Mouse (Mus musculus) lung, embryonic 15.5 days (tissue): Measurements from ENCODE around the gene Ube2r2. TPM values are rescaled to one million over a fixed set of nuclear protein-coding genes. Genes with fewer than 3 reads are reported as not detected.

ENCODE experiments used
- ATAC-seq: fragments of 200-750 bp; cut with Nextera tagmentation; 2 replicates; pipeline ENCODE4 v1.8.0; 2017; ENCODE audit warnings: moderate number of reproducible peaks, borderline replicate concordance; ENCODE audit not compliant: low FRiP score, low TSS enrichment; ENCODE audit errors: extremely low read depth
- H3K27ac ChIP-seq: fragments of 300-500 bp; sonication (generic); 2 replicates; pipeline ENCODE4 v1.5.1; 2015; ENCODE audit warnings: moderate library complexity, mild to moderate bottlenecking, inconsistent platforms
- H3K27me3 ChIP-seq: fragments of 300-500 bp; sonication (generic); 2 replicates; pipeline ENCODE4 v1.6.1; 2015; ENCODE audit warnings: inconsistent platforms
- H3K36me3 ChIP-seq: fragments of 300-500 bp; sonication (generic); 2 replicates; pipeline ENCODE4 v1.6.1; 2015; ENCODE audit warnings: inconsistent platforms
- H3K4me1 ChIP-seq: fragments of 300-500 bp; sonication (generic); 2 replicates; pipeline ENCODE4 v1.6.1; 2015; ENCODE audit warnings: inconsistent platforms
- H3K4me2 ChIP-seq: fragments of 300-500 bp; sonication (generic); 2 replicates; pipeline ENCODE4 v1.6.1; 2015; ENCODE audit warnings: inconsistent platforms, mild to moderate bottlenecking, moderate library complexity
- H3K4me3 ChIP-seq: fragments of 300-500 bp; sonication (generic); 2 replicates; pipeline ENCODE4 v1.5.1; 2015; ENCODE audit warnings: mild to moderate bottlenecking, inconsistent platforms
- H3K9ac ChIP-seq: fragments of 300-500 bp; sonication (generic); 2 replicates; pipeline ENCODE4 v1.6.1; 2015; ENCODE audit warnings: inconsistent platforms
- H3K9me3 ChIP-seq: fragments of 300-500 bp; sonication (generic); 2 replicates; pipeline ENCODE4 v1.6.1; 2016; ENCODE audit warnings: inconsistent platforms
- WGBS: fragments of 180-500 bp; shearing (Covaris S2); methylation state at CpG from one replicate; pipeline ENCODE4 v1.1.7; 2015; 5-methylcytosine and 5-hydroxymethylcytosine counted together
- polyA plus RNA-seq: library from polyadenylated mRNA; unstranded; fragments of >200 nt; fragmentation: Nextera tagmentation; extraction: Ambion mirVana; gene quantifications from 2 replicates; pipeline ENCODE4 v1.2.1, GENCODE M21; 2015

Ube2r2 gene
- polyA plus RNA-seq, 1 experiment from 2014 or later = 82.0 TPM

GRCm38 (mm10) chr4:41151186-41151585, 15.6 kb downstream of the Ube2r2 start:
- Histone ChIP-seq H3K36me3 (no peaks in the 10 kb centered on the region), H3K4me1 (no peaks in the 10 kb centered on the region), H3K9ac (no peak overlapping the region), H3K27ac (no peak overlapping the region), H3K27me3 (no peaks in the 10 kb centered on the region), H3K4me3 (no peak overlapping the region), H3K4me2 (no peak overlapping the region), H3K9me3 (no peaks in the 10 kb centered on the region)
- no peak for ATAC-seq
- WGBS = 94% methylated on average over 7 of the region's 7 CpGs

- Histone ChIP-seq H3K27ac (no peak overlapping the region), H3K4me2 (no peak overlapping the region), H3K9ac (no peak overlapping the region), H3K27me3 (no peaks in the 10 kb centered on the region), H3K9me3 (no peaks in the 10 kb centered on the region), H3K36me3 (no peaks in the 10 kb centered on the region), H3K4me1 (0 out of 2 replicates have a peak, but pooled peaks cover 4% of the 10 kb centered on the region), H3K4me3 (no peak overlapping the region)
- WGBS = 88% methylated on average over 3 of the region's 3 CpGs
- ATAC-seq = no peak
Observed at GRCm38 (mm10) chr4:41153146-41153545, 17.6 kb downstream of the Ube2r2 start.

- H3K36me3 ChIP-seq = no peaks in the 10 kb centered on the region
- 86% methylated on average over 9 of the region's 9 CpGs for WGBS
Observed at GRCm38 (mm10) chr4:41156961-41157360, 21.4 kb downstream of the Ube2r2 start.

GRCm38 (mm10) chr4:41158251-41158650, 22.7 kb downstream of the Ube2r2 start:
- no peak overlapping the region for H3K27ac ChIP-seq
- H3K36me3 ChIP-seq = no peaks in the 10 kb centered on the region
- H3K27me3 ChIP-seq = no peaks in the 10 kb centered on the region
- no peaks in the 10 kb centered on the region for H3K9me3 ChIP-seq
- H3K9ac ChIP-seq = no peak overlapping the region
- no peak overlapping the region for H3K4me2 ChIP-seq
- no peak for ATAC-seq
- 0 out of 2 replicates have a peak, but pooled peaks cover 6% of the 10 kb centered on the region for H3K4me1 ChIP-seq
- no peak overlapping the region for H3K4me3 ChIP-seq
- WGBS = 93% methylated on average over 1 of the region's 1 CpGs

More at GRCm38 (mm10) chr4:41156961-41157360, 21.4 kb downstream of the Ube2r2 start:
- H3K4me1 ChIP-seq = 0 out of 2 replicates have a peak, but pooled peaks cover 6% of the 10 kb centered on the region
- H3K9me3 ChIP-seq = no peaks in the 10 kb centered on the region
- no peak overlapping the region for H3K9ac ChIP-seq
- H3K4me3 ChIP-seq = no peak overlapping the region
- H3K4me2 ChIP-seq = no peak overlapping the region
- H3K27me3 ChIP-seq = no peaks in the 10 kb centered on the region
- no peak for ATAC-seq
- H3K27ac ChIP-seq = no peak overlapping the region; the same call in 1 of the 2 replicates

- Histone ChIP-seq H3K9ac (no peak overlapping the region), H3K36me3 (no peaks in the 10 kb centered on the region), H3K9me3 (no peaks in the 10 kb centered on the region), H3K4me3 (no peak overlapping the region), H3K27ac (no peak overlapping the region), H3K27me3 (no peaks in the 10 kb centered on the region), H3K4me1 (peaks cover 10% of the 10 kb centered on the region; the same call in 1 of the 2 replicates), H3K4me2 (no peak overlapping the region)
- ATAC-seq = no peak
- 97% methylated on average over 3 of the region's 3 CpGs for WGBS
Observed at GRCm38 (mm10) chr4:41161232-41161631, 25.7 kb downstream of the Ube2r2 start.

GRCm38 (mm10) chr4:41164974-41165373, 29.4 kb downstream of the Ube2r2 start:
- Histone ChIP-seq H3K9me3 (no peaks in the 10 kb centered on the region), H3K4me1 (peaks cover 4% of the 10 kb centered on the region; the same call in 1 of the 2 replicates), H3K4me3 (no peak overlapping the region), H3K36me3 (peaks cover 11% of the 10 kb centered on the region; the same call in 1 of the 2 replicates), H3K9ac (no peak overlapping the region), H3K4me2 (no peak overlapping the region), H3K27me3 (no peaks in the 10 kb centered on the region), H3K27ac (no peak overlapping the region)
- ATAC-seq = no peak
- 30% methylated on average over 2 of the region's 2 CpGs for WGBS

GRCm38 (mm10) chr4:41165693-41166475, 30.3 kb downstream of the Ube2r2 start:
- WGBS = 59% methylated on average over 6 of the region's 6 CpGs
- H3K9me3 ChIP-seq = no peaks in the 10 kb centered on the region
- H3K9ac ChIP-seq = no peak overlapping the region
- H3K4me3 ChIP-seq = no peak overlapping the region
- ATAC-seq = no peak
- peak overlapping the region; percentile 26; the same call in 1 of the 2 replicates for H3K27ac ChIP-seq
- H3K4me1 ChIP-seq = peaks cover 4% of the 10 kb centered on the region; the same call in 1 of the 2 replicates
- H3K36me3 ChIP-seq = peaks cover 11% of the 10 kb centered on the region; the same call in 1 of the 2 replicates
- H3K4me2 ChIP-seq = no peak overlapping the region
- H3K27me3 ChIP-seq = no peaks in the 10 kb centered on the region

GRCm38 (mm10) chr4:41170970-41171369, 35.4 kb downstream of the Ube2r2 start:
- Histone ChIP-seq H3K9me3 (no peaks in the 10 kb centered on the region), H3K4me2 (no peak overlapping the region), H3K4me3 (no peak overlapping the region), H3K9ac (no peak overlapping the region), H3K4me1 (no peaks in the 10 kb centered on the region), H3K27ac (no peak overlapping the region), H3K36me3 (peaks cover 25% of the 10 kb centered on the region), H3K27me3 (no peaks in the 10 kb centered on the region)
- 70% methylated on average over 2 of the region's 2 CpGs for WGBS
- ATAC-seq = no peak

- 70% methylated on average over 2 of the region's 2 CpGs for WGBS
- ATAC-seq = no peak
- no peak overlapping the region for H3K4me3 ChIP-seq
- H3K27ac ChIP-seq = no peak overlapping the region
- peaks cover 31% of the 10 kb centered on the region for H3K36me3 ChIP-seq
- no peak overlapping the region for H3K9ac ChIP-seq
- no peak overlapping the region for H3K4me2 ChIP-seq
- H3K27me3 ChIP-seq = no peaks in the 10 kb centered on the region
- H3K9me3 ChIP-seq = no peaks in the 10 kb centered on the region
- no peaks in the 10 kb centered on the region for H3K4me1 ChIP-seq
Observed at GRCm38 (mm10) chr4:41174631-41175030, 39.1 kb downstream of the Ube2r2 start.

GRCm38 (mm10) chr4:41179825-41180725, 44.5 kb downstream of the Ube2r2 start:
- peak; percentile 23; the same call in 1 of the 2 replicates for ATAC-seq
- Histone ChIP-seq H3K36me3 (peaks cover 43% of the 10 kb centered on the region), H3K4me3 (no peak overlapping the region), H3K27ac (no peak overlapping the region), H3K4me2 (no peak overlapping the region), H3K9me3 (no peaks in the 10 kb centered on the region), H3K27me3 (no peaks in the 10 kb centered on the region), H3K4me1 (no peaks in the 10 kb centered on the region), H3K9ac (no peak overlapping the region)
- 74% methylated on average over 15 of the region's 15 CpGs for WGBS

- H3K4me2 ChIP-seq = no peak overlapping the region
- ATAC-seq = no peak
- WGBS = 78% methylated on average over 2 of the region's 2 CpGs
- H3K9me3 ChIP-seq = no peaks in the 10 kb centered on the region
- no peak overlapping the region for H3K27ac ChIP-seq
- H3K36me3 ChIP-seq = peaks cover 46% of the 10 kb centered on the region
- no peak overlapping the region for H3K4me3 ChIP-seq
- H3K4me1 ChIP-seq = no peaks in the 10 kb centered on the region
- no peak overlapping the region for H3K9ac ChIP-seq
- no peaks in the 10 kb centered on the region for H3K27me3 ChIP-seq
Observed at GRCm38 (mm10) chr4:41189809-41190208, 54.3 kb downstream of the Ube2r2 start.
